Mouse (Mus musculus): ENCODE measurements at regions not wholly inside any gene's neighbourhood (a gene's known extent, or its start where the extent isn't known, plus 50 kb on each side); places are given as distances from the start of the nearest gene placed in this dataset.

DNA sequence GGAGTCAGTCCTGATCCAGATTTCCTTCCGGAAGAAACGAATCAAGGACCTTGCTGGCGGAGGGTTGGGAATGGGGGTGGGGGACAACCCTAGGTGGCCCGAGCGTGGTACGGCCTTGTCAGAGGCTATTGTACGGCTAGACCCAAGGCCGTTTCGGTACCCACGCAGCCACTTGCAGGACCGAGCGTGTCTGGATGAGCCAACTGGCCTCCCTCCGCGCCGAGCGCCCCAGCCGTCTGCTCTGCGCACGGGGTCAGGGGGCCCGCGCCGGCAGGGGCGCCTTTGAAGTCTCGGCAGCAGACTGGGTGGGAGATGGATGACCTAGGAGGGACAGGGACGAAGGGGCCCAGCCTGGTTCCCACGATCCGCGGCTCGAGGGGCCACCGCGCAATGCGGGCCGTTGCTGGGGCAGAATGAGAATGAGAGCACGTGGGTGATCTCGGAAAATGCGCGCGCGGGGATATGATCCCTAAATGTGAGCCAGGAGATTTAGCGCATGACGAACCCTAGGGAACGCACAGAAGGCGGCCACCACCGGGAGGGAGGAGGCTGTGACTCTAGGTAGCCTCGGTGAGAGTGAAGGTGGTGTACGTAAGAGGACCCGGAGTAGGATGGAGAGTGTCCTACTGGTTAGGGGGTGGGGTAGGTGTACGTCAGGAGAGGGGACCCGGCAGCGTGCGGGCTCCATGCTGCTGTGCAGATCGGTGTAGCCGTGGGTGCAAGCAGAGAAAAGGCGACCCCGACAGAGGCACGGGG is 76.2 kb upstream of the Hmga2 start:
- peak; percentile 34 for DNase-seq

GRCm38 (mm10) chr10:120551851-120552281 is 75.6 kb upstream of the Hmga2 start:
- DNase-seq = no peak

- DNase-seq = no peak
Observed at GRCm38 (mm10) chr10:120547164-120547563, 70.9 kb upstream of the Hmga2 start.

DNA sequence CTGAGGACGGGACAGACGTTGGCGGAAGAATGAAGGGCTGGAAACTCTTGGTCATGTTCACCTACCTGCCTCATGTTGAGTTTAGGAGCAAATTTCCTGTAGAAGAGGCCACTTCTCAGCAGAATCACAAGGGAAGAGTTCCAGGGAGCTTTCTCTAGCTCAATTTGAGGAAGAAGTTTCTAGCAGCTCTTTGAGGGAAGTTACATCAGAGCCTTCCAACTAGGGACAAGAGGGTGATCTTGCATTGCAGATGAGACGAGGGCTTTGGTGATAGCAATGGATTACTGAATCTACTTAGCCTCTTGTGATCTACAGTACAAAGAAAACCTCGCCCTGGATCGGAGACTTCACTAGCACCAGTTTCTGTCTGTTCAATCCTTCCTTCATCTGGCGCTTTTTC is 65.3 kb upstream of the Hmga2 start:
- no peak for DNase-seq

DNA sequence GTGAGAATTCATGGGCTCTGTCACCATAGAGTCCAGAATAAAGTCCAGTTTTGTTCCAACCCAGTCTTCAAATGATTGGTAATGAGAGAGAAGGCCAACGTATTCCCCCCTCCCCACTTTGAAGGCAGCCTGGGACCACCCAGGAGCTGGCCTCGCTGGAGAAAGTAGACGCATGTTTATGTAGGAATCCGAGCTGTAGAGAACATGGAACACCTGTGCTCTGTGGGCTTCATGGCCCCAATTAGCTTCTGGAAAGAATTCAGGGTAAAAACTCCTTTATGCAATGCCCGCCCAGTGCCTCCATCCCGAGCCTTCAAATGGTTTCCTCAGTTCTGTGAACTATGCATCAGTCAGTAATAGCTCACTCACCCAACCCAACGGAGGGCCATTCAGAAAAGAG is 62.3 kb upstream of the Hmga2 start:
- DNase-seq = no peak

GRCm38 (mm10) chr10:120528406-120528805 is 52.1 kb upstream of the Hmga2 start:
- no peak for DNase-seq

GRCm38 (mm10) chr10:120527951-120528350 is 51.7 kb upstream of the Hmga2 start:
- no peak for DNase-seq

- no peak for DNase-seq
Observed at GRCm38 (mm10) chr10:120526991-120527390, 50.7 kb upstream of the Hmga2 start.

Measured in thymus, postnatal 4 days (tissue).